Mouse (Mus musculus) B cell, adult 67 days (primary cell): ENCODE results near the gene Nr1i2. TPM values are rescaled to one million over a fixed set of nuclear protein-coding genes. Genes with fewer than 3 reads are reported as not detected.

Experiments used
- total RNA-seq, 2 experiments: library from RNA; stranded (reverse); gene quantifications; 4 replicates each; pipeline ENCODE4 v1.2.4; 2023

The Nr1i2 gene
- not detected for total RNA-seq

DNA sequence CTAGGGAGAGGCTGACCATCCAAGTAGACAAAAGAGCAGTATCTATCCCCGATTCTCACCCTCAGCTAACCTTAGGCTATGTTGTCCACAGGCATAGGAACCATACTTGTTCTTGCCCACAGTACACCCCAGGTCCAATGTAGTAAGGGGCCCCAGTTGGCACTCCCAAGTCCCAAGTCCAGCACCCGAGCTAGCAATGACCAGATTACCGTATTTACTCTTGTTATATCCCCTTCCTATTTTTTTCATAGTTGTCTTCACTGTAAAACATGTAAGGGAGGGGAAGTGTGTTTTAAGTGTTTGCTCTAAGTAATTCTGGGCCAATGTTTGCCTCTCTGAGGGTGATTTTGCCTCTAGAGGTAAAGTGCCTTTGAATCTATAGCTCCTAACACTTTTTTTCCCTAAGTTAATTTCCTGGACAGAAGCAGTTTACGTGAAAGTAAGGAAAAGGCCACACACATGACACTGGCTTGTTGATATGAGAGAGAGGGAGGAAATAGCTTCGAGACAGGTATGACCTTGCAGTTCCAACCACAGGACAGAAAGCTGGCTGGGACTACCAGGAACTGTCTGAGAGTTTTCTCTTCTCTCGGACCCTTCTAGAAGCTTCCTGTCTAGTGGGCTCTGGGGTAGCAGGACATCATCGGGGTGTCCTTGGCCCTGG, at the start of gene Nr1i2:
TSS of gene Nr1i2 (minus strand) at position 140 of the 664 bp plus-strand sequence.

DNA sequence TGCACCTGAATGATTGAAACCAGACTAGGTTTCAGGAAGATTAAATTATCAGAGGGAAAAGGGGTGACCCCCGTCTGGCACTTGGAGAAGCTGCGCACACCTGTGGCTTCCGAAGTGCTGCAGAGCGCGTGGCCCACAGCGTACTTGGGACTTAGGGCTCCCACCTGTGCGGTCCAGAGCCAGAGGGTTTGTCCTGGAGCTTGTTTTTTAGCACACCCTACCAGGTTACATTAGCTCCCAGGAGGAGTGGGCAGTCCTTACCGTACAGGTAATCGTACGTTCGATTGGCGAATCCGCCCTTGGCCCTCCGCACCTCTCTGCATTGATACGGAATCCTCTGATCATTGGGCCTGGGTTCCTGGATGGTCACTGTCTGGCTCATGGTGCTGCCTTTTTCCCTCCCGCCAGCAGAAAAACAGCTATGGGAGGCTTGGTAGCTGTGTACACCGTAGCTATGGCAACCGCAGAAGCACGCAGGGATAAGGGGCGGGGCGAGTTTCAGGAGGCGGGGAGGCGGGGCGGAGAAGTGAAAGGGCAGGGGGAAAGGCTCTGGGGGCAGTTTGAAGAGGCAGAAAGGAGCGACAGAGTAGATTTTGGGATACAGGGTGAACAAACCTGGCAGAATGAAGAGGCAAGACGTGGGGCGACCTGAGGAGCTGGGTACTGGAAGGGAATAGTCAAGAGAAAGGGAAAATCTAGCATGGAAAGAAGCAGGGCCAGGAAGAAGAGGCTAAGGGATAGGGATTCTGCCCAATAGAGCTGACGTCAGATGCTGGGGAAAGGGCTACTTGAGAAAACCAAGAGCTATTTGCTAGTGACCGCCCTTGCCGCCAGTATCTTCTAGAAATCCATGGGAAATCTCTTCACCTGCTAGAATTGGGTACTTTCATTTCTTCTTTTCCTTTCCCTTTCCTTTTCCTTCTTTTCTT, 47.0 kb upstream of the Nr1i2 start, which contains the start of gene Maats1:
TSS of gene Maats1 (minus strand) at position 748 of the 929 bp plus-strand sequence.

Other genes with a start within 250 kb of the Nr1i2 start
- gene Gsk3b, start 205.8 kb downstream of the Nr1i2 start, total RNA-seq: 10 to 100 TPM; 74.0 to 80.4 TPM
- gene Maats1, start 47.3 kb upstream of the Nr1i2 start, total RNA-seq: under 1 TPM; 0.30 to 0.35 TPM
- 10 to 100 TPM; 72.1 to 73.3 TPM for gene Cox17, start 52.2 kb upstream of the Nr1i2 start, total RNA-seq
- not detected for gene Gm21987, start 52.2 kb upstream of the Nr1i2 start, total RNA-seq
- gene Popdc2, start 67.4 kb upstream of the Nr1i2 start, total RNA-seq: not detected
- not detected for gene Pla1a, start 138.3 kb upstream of the Nr1i2 start, total RNA-seq
- 10 to 100 TPM; 28.7 to 33.8 TPM for gene Adprh, start 157.9 kb upstream of the Nr1i2 start, total RNA-seq
- gene Cd80, start 160.7 kb upstream of the Nr1i2 start, total RNA-seq: 1 to 10 TPM; 1.1 to 2.4 TPM
- gene Timmdc1, start 227.8 kb upstream of the Nr1i2 start, total RNA-seq: 10 to 100 TPM; 21.4 to 22.9 TPM